In the genomic region with DNA sequence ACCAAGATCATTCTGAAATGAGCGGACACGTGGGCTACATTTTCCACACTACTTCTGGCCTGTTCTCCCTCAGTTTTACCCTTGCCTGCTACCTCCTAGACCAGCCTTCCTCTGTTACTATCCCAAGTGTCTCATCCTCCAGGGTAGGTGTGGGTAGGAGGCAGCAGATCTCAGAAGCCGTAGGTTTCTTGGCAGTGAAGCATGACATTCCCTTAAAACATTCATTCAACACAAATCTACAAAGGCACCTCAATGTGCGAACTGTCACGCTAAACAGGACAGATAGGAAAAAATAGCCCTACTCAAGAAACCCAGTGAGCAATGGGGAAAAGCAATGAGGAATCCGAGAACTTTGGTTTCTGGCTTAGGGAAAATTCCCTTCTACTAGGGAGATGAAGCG, we compare ENCODE assay signal across 8 mouse cellular contexts. TPM values are rescaled to one million over a fixed set of nuclear protein-coding genes. Genes with fewer than 3 reads are reported as not detected.
A peak's percentile ranks its signal among the peaks of the same experiment; 100 is the strongest.
DNase-seq lines count a peak whose midpoint lies in the region; ATAC-seq and TF ChIP-seq lines count a peak whose summit lies in the region.

No protein-coding gene starts in this region.

- intact Hi-C loops in gastrocnemius, postnatal 14 days (cut with DNase I; ENCODE audit: low total_unique reads): no loop called here

- no peaks in the 10 kb centered on the region for H3K9me3 ChIP-seq in heart, embryonic 11.5 days (replicated peaks; ENCODE audit: control insufficient read depth, low read length)
- no peaks in the 10 kb centered on the region for H3K9me3 ChIP-seq in E14TG2a.4 (ENCODE audit: low read length)
- H3K9me3 ChIP-seq in forebrain, embryonic 16.5 days (ENCODE audit: control insufficient read depth, low read length): no peaks in the 10 kb centered on the region
- H3K9me3 ChIP-seq in liver, embryonic 16.5 days (replicated peaks; ENCODE audit: control insufficient read depth, low read length): no peaks in the 10 kb centered on the region

- H3K4me2 ChIP-seq in heart, embryonic 11.5 days: peak overlapping the region; percentile 99
- H3K4me2 ChIP-seq in forebrain, embryonic 16.5 days (ENCODE audit: low read length): peak overlapping the region; percentile 96
- H3K4me2 ChIP-seq in liver, embryonic 16.5 days (ENCODE audit: low read depth, low read length): peak overlapping the region; percentile 100

- H3K4me1 ChIP-seq in heart, embryonic 11.5 days (ENCODE audit: control insufficient read depth, insufficient read depth, low read length): peaks cover 49% of the 10 kb centered on the region
- H3K4me1 ChIP-seq in E14TG2a.4 (replicated peaks; ENCODE audit: low read depth, low read length): peaks cover 72% of the 10 kb centered on the region
- H3K4me1 ChIP-seq in forebrain, embryonic 16.5 days (replicated peaks; ENCODE audit: control insufficient read depth, insufficient read depth, low read length): peaks cover 67% of the 10 kb centered on the region
- peaks cover 63% of the 10 kb centered on the region for H3K4me1 ChIP-seq in liver, embryonic 16.5 days (ENCODE audit: control insufficient read depth, low read depth, low read length)

- H3K27ac ChIP-seq in heart, embryonic 11.5 days (ENCODE audit: low read depth, low read length): peak overlapping the region; percentile 98
- peak overlapping the region; percentile 99 for H3K27ac ChIP-seq in forebrain, embryonic 16.5 days (ENCODE audit: low read length)
- H3K27ac ChIP-seq in liver, embryonic 16.5 days (ENCODE audit: low read length): peak overlapping the region; percentile 90

- H3K36me3 ChIP-seq in heart, embryonic 11.5 days (ENCODE audit: control insufficient read depth, insufficient read depth, low read length): peaks cover 6% of the 10 kb centered on the region
- peaks cover 18% of the 10 kb centered on the region for H3K36me3 ChIP-seq in E14TG2a.4 (ENCODE audit: insufficient read depth, low read length)
- H3K36me3 ChIP-seq in forebrain, embryonic 16.5 days (ENCODE audit: control insufficient read depth, insufficient read depth): peaks cover 3% of the 10 kb centered on the region; the same call in 1 of the 2 replicates
- no peaks in the 10 kb centered on the region for H3K36me3 ChIP-seq in liver, embryonic 16.5 days (ENCODE audit: control insufficient read depth, insufficient read depth)

- peak overlapping the region; percentile 92; the same call in 1 of the 2 replicates for H3K9ac ChIP-seq in heart, embryonic 11.5 days (ENCODE audit: low read depth, low read length)
- H3K9ac ChIP-seq in forebrain, embryonic 16.5 days (replicated peaks; ENCODE audit: low read depth, low read length): peak overlapping the region; percentile 89; the same call in 1 of the 2 replicates
- H3K9ac ChIP-seq in liver, embryonic 16.5 days (ENCODE audit: low read depth, low read length): no peak overlapping the region

- no peak for DNase-seq in heart, adult 18-20 months
- DNase-seq in yolk sac, embryonic 10.5 days (ENCODE audit: low spot score): no peak
- DNase-seq in gastrocnemius, postnatal 14 days: no peak
- DNase-seq in lung, postnatal 4 days: no peak

- no peak for ATAC-seq in heart, embryonic 11.5 days (replicated peaks; ENCODE audit: insufficient number of reproducible peaks, low FRiP score, low TSS enrichment)
- ATAC-seq in forebrain, embryonic 16.5 days: no peak
- no peak for ATAC-seq in liver, embryonic 16.5 days (ENCODE audit: low read depth)

- H3K4me3 ChIP-seq in heart, embryonic 11.5 days (ENCODE audit: low read depth, low read length): peak overlapping the region; percentile 90; the same call in 1 of the 2 replicates
- peak overlapping the region; percentile 88 for H3K4me3 ChIP-seq in E14TG2a.4 (replicated peaks; ENCODE audit: low read length)
- H3K4me3 ChIP-seq in forebrain, embryonic 16.5 days (replicated peaks; ENCODE audit: low read length): peak overlapping the region; percentile 86
- H3K4me3 ChIP-seq in liver, embryonic 16.5 days (ENCODE audit: low read depth, low read length): no peak overlapping the region

- WGBS in heart, embryonic 11.5 days (ENCODE audit: insufficient replicate concordance): 56% methylated on average over 7 of the region's 7 CpGs
- 61% methylated on average over 7 of the region's 7 CpGs for WGBS in forebrain, embryonic 16.5 days
- 66% methylated on average over 7 of the region's 7 CpGs for WGBS in liver, embryonic 16.5 days (ENCODE audit: insufficient replicate concordance)

- no peak for TF ChIP-seq CTCF in E14TG2a.4 (conservative IDR thresholded peaks at IDR 0.05; ENCODE audit: low read length)

- no peaks in the 10 kb centered on the region for H3K27me3 ChIP-seq in heart, embryonic 11.5 days (ENCODE audit: control insufficient read depth, insufficient read depth, low read length)
- peaks cover 8% of the 10 kb centered on the region for H3K27me3 ChIP-seq in E14TG2a.4 (ENCODE audit: insufficient read depth, low read length)
- no peaks in the 10 kb centered on the region for H3K27me3 ChIP-seq in forebrain, embryonic 16.5 days (replicated peaks; ENCODE audit: control insufficient read depth, insufficient read depth, low read length)
- peaks cover 17% of the 10 kb centered on the region for H3K27me3 ChIP-seq in liver, embryonic 16.5 days (ENCODE audit: control insufficient read depth, insufficient read depth, low read depth, low read length)

RNA-seq across cellular contexts. Expression of a gene that starts 0.9 kb away (rescaled TPM):
- polyA plus RNA-seq in heart, embryonic 11.5 days (2014; fragmentation: Nextera tagmentation; extraction: Ambion mirVana): 21.5 and 25.1 TPM in 2 replicates
- 10 to 100 TPM; 15.8 to 18.0 TPM for total RNA-seq in heart, adult 18-20 months (2021)
- 48.4 and 52.8 TPM in 2 replicates for polyA plus RNA-seq in forebrain, embryonic 16.5 days (2015; fragmentation: Nextera tagmentation; extraction: Ambion mirVana)
- 4.1 and 4.3 TPM in 2 replicates for polyA plus RNA-seq in liver, embryonic 16.5 days (2015; fragmentation: Nextera tagmentation; extraction: Ambion mirVana)
- total RNA-seq in gastrocnemius, postnatal 14 days (2021): 10 to 100 TPM; 30.3 to 31.4 TPM

RNA-seq across cellular contexts. Expression of a gene that starts 14.5 kb away (rescaled TPM):
- polyA plus RNA-seq in heart, embryonic 11.5 days (2014; fragmentation: Nextera tagmentation; extraction: Ambion mirVana): 30.5 and 31.7 TPM in 2 replicates
- total RNA-seq in heart, adult 18-20 months (2021): 10 to 100 TPM; 10.3 to 14.3 TPM
- polyA plus RNA-seq in forebrain, embryonic 16.5 days (2015; fragmentation: Nextera tagmentation; extraction: Ambion mirVana): 5.9 and 6.2 TPM in 2 replicates
- polyA plus RNA-seq in liver, embryonic 16.5 days (2015; fragmentation: Nextera tagmentation; extraction: Ambion mirVana): 7.1 and 7.8 TPM in 2 replicates
- 10 to 100 TPM; 12.8 to 15.2 TPM for total RNA-seq in gastrocnemius, postnatal 14 days (2021)

RNA-seq across cellular contexts. Expression of a gene that starts 17.1 kb away (rescaled TPM):
- 19.6 and 25.0 TPM in 2 replicates for polyA plus RNA-seq in heart, embryonic 11.5 days (2014; fragmentation: Nextera tagmentation; extraction: Ambion mirVana)
- 10 to 100 TPM; 30.2 to 32.2 TPM for total RNA-seq in heart, adult 18-20 months (2021)
- polyA plus RNA-seq in forebrain, embryonic 16.5 days (2015; fragmentation: Nextera tagmentation; extraction: Ambion mirVana): 42.5 and 44.2 TPM in 2 replicates
- polyA plus RNA-seq in liver, embryonic 16.5 days (2015; fragmentation: Nextera tagmentation; extraction: Ambion mirVana): 9.5 and 9.9 TPM in 2 replicates
- 10 to 100 TPM; 19.0 to 20.7 TPM for total RNA-seq in gastrocnemius, postnatal 14 days (2021)

RNA-seq across cellular contexts. Expression of a gene that starts 17.3 kb away (rescaled TPM):
- polyA plus RNA-seq in heart, embryonic 11.5 days (2014; fragmentation: Nextera tagmentation; extraction: Ambion mirVana): 166 and 170 TPM in 2 replicates
- 100 to 1,000 TPM; 112 to 118 TPM for total RNA-seq in heart, adult 18-20 months (2021)
- polyA plus RNA-seq in forebrain, embryonic 16.5 days (2015; fragmentation: Nextera tagmentation; extraction: Ambion mirVana): 79.2 and 86.1 TPM in 2 replicates
- 73.4 and 76.8 TPM in 2 replicates for polyA plus RNA-seq in liver, embryonic 16.5 days (2015; fragmentation: Nextera tagmentation; extraction: Ambion mirVana)
- 10 to 100 TPM; 79.5 to 87.9 TPM for total RNA-seq in gastrocnemius, postnatal 14 days (2021)

RNA-seq across cellular contexts. Expression of a gene that starts 43.3 kb away (rescaled TPM):
- 15.5 and 21.8 TPM in 2 replicates for polyA plus RNA-seq in heart, embryonic 11.5 days (2014; fragmentation: Nextera tagmentation; extraction: Ambion mirVana)
- 10 to 100 TPM; 16.2 to 26.3 TPM for total RNA-seq in heart, adult 18-20 months (2021)
- polyA plus RNA-seq in forebrain, embryonic 16.5 days (2015; fragmentation: Nextera tagmentation; extraction: Ambion mirVana): 132 and 146 TPM in 2 replicates
- polyA plus RNA-seq in liver, embryonic 16.5 days (2015; fragmentation: Nextera tagmentation; extraction: Ambion mirVana): 5.0 and 5.7 TPM in 2 replicates
- total RNA-seq in gastrocnemius, postnatal 14 days (2021): 10 to 100 TPM; 25.5 to 28.7 TPM
